Mouse (Mus musculus) heart, postnatal 4 days (tissue): ENCODE results near the gene Asb6. TPM values are rescaled to one million over a fixed set of nuclear protein-coding genes. Genes with fewer than 3 reads are reported as not detected.

Source experiments
- DNase-seq: peaks from one replicate; pipeline ENCODE4 v3.0.0; 2021
- total RNA-seq, 2 experiments: library from RNA; stranded (reverse); gene quantifications; 2 replicates each; pipeline ENCODE4 v1.2.3; 2021

Asb6 gene
- total RNA-seq, 2 experiments from 2014 or later: 11.7 to 13.2 TPM

DNA sequence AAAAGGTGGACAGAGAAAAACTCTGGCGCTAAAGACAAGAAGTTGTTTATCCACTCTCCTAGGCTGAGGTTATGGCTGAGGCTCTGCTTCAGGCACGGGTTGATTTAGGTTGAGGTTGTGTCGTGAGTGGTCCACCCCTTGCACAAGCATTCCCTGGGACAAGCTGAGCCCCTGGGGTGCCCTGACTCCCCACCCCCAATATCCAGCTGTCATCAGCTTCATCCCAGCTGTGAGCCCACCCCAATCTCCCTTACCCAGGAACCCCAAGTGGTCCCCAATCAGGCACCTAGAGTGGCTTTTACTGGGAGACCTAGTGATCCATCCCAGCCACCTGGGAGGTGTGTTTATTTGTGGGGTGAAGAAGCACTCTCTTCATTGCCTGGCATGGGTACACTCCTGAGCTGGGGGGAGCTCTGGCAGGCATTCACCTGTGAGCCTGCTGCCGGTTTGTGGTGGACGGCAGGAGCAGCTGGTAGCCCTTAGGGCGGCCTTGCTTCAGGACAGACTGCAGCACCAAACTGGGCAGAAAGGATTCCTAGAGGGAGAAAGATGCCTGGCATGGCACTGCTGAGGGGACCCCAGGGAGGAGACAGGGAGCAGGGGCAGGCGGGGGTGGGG is 34.8 kb downstream of the Asb6 start:
- no peak for DNase-seq

DNA sequence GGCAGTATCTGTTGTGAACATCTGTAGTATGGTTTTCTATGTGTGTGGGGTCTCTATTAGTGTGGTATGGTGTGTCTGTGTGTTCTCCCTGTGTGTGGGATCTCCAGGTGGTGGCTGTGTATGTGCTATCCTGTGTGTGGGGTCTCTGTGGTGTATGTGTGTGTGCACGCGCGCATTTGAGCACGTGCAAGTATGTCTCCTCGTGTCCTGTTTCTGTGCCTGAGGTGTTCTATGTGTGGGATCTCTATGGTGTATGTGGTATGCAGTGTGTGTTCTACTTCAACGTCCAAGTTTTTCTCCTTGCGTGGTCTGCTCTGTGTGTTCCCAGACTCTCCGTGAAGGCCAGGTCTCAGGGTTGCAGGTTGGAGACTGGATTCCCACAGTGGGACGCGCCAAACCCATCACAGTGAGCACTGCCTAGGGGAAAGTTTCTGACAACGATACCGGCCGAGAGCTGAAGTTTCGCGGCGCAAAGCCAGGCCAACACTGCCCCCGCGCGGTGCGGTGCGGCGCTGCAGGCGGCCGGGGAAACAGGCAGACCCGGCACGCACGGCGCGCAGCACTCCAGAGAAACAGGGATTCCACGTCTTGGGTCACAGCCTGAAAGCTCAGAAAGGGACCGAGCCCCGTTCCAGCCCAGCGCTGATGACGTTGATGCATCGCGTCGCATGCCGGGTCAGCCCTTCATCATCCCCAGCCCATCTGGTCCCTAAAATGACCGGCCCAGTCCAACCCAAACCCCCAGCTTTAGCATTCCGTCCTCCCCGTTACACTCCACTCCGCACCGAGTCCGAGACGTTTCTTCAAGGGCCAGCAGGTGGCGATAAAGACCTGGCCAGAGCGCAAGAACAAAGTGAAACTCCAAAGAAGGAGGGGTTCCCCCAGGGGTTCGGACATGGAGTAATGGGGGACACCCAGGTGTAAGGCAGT is 35.7 kb downstream of the Asb6 start:
- DNase-seq: peak; percentile 99

DNA sequence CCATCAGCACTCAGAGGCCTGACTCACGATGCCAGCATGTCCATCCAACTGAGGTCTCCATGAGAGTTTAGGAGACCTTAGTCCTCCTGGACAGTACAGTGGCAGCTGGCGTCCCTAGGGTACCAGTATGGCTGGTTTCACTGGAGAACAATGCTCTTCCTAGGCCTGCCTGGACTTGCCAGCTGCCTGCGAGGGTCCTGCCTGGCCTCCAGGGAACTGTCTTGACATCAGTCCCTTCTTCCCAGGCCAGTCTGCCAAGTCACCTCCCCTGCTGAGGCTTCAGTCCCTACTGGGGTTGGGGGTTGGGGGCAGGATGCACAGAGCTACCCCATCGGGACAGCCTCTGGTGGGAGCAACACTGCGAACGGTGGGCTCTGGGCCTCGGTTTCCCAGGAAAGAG is 38.1 kb downstream of the Asb6 start:
- no peak for DNase-seq

DNA sequence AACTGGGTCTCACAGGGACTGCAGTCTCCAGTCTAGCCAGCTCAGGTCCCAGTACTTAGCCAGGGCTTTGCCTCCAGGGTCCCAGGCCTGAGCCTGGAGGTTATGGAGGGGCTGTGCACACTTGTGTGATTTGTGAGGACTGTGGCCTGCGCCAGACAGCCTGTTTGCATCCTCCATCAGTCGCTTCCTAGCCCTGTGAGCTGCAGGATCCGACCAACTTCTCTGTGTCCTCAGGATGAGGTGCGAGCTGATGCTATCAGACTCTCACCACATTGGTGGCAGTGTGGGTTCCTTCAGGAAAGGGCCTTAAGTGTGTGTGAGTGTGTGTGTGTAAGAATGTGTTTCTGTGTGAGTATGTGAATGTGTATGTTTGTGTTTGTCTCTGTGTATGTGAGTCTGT is 42.7 kb downstream of the Asb6 start:
- DNase-seq: no peak

DNA sequence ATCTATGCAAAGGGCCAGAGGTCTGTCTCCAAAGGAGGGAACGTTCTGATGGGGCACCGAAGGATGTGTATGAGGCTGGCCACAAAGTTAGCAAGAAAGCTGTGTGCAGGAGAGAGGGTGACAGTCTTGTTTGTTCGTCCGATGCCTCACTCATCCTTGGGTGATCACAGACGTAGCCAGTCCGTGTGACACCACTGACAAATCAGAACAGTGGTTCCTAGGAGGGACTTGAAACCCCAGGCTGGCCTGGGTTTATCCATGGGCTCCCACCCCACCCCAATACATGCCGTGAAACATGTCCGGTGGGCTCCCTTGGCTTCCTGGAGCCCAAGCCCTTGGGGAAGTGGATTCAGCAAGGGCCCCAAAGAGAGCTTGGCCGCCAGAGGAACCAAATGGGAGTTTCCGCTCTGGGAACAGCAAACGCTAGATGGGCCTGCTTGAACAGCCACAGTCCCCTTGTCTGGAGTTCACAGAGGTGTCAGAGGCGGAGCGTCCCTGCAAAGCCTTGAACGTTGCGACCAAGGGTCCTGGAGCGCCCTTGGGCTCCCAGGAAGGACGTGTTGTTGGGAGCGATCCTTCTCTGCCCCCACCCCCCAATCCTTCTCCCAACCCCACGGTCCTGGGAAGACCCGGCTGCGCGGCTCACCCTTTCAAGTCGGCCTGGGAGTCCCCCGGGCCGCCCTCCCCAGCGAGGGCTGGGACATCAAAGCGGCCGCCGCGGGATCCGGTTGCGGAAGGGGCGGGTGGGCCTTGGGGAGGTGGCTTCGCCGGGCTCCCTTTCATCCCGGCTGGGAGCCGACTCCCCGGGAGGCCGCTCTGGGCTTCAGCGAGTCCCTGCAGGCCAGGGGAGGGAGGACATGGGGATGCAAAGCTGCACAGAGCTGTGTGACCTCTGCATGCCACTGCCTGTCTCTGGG is 45.8 kb downstream of the Asb6 start:
- DNase-seq: peak; percentile 72

DNA sequence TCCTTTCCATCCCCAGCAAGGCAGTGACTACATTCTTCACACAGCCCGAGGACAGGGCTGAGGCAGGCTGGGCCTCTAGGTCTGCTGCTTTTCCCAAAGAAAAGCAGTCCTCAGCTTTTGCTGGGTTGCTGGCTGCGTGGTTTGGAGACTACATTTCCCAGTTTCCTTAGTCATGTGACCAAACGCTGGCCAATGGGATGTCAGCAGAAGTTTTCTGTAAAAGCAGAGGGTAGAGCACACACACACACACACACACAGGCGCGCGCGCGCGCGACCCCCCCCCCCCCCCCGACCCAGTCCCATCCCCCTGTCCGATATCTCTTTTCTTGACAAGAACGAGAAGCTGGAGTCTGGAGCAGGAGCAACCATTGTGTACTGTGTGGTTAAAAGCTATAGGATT is 46.8 kb downstream of the Asb6 start:
- peak; percentile 80 for DNase-seq

DNA sequence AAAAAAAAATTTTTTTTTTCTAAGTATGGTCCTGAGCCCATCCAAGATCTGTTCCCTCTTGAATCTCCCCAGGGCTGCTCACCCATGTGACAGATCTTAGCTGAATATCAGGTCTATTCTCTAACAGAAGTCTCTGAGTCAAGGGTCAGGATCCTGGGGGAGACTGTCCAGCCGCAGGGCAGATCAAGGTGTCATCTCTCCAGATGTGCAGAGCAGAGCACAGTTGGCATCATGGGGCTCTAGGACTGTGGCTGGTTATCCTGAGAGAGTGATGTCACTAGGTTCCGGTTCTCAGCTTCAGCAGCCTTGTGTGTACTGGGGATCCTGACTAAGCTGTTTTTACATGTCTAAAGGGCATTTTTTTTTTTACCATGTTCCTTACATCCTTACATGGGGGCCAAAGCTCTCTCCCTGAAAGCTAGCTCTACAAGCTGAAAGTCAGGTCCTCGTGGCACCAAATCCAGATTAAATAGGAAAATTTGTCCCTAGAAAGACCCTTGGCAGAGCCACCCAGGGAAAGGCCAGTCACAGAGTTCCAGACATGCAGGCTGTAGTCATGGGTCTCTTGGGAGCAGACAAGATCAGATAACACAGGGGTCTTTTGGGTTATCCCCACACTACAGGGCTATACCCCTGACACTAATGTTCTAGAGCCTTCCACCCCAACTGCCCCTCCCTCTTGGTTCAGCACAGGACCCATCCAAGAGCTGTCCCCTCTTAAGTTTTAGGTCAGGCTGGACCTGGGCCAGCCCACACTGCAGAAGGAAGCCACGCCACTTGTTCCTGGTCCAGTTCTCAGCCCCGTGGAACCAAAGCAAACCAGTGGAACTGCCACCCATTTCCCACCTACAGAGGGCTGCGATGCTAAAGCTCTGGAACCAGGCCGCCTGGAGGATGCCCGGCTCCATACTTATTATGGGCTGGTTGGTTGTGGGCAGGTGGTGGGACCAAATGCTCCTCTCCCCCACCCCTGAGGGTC is 47.5 kb downstream of the Asb6 start:
- no peak for DNase-seq

DNA sequence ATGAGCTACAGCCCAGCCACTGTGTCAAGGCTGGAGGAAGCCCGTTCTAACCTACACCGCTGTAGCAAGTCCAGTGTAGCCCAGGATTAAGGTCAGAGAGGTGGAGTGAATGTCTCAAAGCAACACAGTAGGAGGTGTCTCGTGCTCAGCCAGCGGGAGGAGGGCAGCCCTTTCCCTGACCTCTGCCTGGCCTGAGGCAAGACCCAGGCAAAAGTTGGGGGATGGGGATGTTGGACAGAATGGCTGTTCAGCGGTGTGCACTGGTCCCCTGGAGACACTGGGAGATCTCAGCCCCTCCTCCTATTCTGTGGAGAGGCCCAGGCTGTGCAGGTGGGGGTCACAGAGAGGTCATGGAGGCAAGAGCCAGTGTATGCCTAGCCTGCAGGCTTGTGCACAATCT is 50.9 kb downstream of the Asb6 start:
- no peak for DNase-seq

DNA sequence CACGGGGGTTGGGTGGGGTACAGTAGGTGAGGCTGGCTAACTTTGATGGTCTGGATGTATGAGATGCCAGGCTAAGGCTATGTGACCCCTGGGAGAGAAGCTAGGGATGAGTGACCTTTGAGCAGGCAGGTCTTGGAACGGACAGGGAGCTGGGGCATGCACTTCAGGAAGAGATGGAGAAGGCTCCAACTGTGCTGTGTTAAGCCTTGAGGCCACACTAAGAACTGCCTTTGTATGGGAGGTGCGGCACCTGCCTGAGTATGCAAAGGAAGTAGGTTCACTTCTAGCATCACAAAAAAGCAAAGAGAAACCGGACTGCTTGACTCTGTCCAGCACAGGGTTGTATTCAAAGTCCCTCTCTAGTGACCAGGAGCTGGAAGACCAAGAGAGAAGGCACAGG is 51.9 kb downstream of the Asb6 start:
- DNase-seq: no peak

DNA sequence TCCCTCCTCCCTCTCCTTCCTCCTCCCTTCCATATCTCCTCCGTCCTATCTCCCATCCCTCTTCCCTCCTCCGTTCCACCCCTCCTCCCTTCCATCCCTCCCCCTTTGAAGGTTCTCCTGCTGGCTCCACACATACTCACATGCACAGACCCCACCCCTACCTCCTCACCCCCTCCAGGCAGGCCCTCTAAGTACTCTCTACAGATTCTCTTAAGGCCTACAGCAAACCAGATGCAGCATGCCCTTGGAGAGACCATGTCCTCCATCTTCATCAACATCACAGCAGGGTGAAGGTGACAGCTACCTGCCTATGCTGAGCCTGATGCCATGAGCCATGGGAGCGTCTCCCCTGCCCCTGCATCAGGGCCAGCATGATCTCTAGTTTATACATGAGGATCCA is 52.9 kb downstream of the Asb6 start:
- DNase-seq: no peak

DNA sequence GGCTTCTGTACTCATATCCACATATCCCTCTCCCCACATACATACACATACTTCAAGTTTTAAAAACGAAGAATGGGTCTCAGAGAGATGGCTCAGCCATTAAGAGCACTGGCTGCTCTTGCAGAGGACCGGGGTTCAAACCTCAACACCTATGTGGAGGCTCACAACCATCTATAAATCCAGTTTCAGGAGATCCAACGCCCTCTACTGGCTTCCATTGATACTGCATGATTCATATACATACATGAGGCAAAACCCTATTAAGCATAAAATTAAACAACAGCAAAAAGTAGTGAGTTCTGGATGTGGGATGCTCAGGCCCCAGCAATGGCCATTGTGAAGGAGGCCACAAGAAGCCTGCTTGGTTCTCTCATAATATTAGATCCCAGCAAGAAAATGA is 54.2 kb downstream of the Asb6 start:
- DNase-seq: no peak

DNA sequence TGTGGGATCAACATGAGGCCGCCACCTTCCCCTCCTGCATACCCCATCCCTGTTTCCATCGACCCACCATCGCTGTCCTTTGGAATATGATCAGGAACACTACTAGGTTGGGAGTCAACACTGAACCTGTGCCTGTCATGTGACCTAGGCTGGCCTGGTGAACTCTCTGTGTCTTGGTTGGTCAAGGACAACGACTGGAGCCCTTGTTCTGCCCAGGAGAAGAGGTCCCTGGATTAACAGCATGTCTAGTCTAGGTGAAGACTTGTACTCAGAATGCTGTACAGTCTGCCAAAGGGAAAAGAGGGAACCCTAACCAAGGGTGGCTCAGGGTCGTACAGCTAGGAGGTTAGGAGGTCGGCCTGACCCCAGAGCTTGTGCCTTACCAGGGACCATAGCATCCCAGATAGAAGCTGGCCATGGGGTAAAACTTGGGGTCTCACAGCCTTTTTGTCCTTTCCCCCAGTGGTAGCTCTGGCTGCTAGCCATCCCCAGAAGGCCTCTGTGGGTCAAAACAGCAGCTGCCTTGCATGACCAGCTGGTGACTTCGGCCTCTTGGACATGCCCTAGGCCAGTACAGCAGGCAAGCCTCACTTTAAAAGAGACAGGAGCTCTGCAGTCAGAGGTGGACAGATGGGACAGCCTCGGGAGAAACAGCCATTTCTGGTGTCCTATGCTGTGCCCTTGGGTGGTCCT is 56.7 kb downstream of the Asb6 start:
- DNase-seq: no peak

Other genes with a start within 250 kb of the Asb6 start
- gene Cstad, start 235.3 kb downstream of the Asb6 start, total RNA-seq: 1 to 10 TPM; 1.7 to 3.2 TPM
- gene 1700001O22Rik, start 26.7 kb downstream of the Asb6 start, total RNA-seq: 1 to 10 TPM; 2.6 to 4.0 TPM
- 10 to 100 TPM; 51.7 to 54.5 TPM for gene Ntmt1, start 22.5 kb downstream of the Asb6 start, total RNA-seq
- gene Prrx2, start 4.6 kb upstream of the Asb6 start, total RNA-seq: 1 to 10 TPM; 8.7 to 9.4 TPM
- 1 to 10 TPM; 2.1 to 3.5 TPM for gene Ptges, start 99.5 kb upstream of the Asb6 start, total RNA-seq
- 10 to 100 TPM; 35.3 to 35.7 TPM for gene Tor1b, start 122.6 kb upstream of the Asb6 start, total RNA-seq
- 10 to 100 TPM; 20.5 to 20.6 TPM for gene Tor1a, start 137.6 kb upstream of the Asb6 start, total RNA-seq
- 10 to 100 TPM; 18.1 TPM for gene BC005624, start 151.9 kb upstream of the Asb6 start, total RNA-seq
- gene Usp20, start 151.9 kb upstream of the Asb6 start, total RNA-seq: 10 to 100 TPM; 58.5 to 69.1 TPM